Mouse (Mus musculus) layer of hippocampus, adult 9-11 months (tissue): ENCODE measurements at regions not wholly inside any gene's neighbourhood (a gene's known extent, or its start where the extent isn't known, plus 50 kb on each side); places are given as distances from the start of the nearest gene placed in this dataset.

Experiments used
- DNase-seq: peaks from one replicate; pipeline ENCODE4 v3.0.0; 2022

GRCm38 (mm10) chr9:17396056-17396455, 895.0 kb upstream of the Fat3 start:
- no peak for DNase-seq

DNA sequence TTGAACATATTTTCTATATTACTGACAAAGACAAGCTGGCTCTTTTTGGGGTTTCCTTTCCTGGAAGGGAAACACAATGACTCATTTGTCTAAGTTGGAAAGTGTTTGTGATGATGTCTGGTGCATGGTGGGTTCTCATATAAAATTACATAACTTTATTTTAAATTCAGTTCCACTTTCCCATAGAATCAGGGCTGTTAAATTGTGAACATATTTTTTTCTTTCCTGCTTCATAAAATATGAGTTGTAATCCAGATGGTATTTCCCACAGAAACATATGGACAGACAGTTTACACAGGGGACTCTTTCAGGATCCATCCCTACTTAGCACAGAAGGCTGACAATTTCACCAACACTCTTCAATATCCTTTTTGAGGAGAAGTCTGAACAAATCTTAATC, 892.0 kb upstream of the Fat3 start:
- peak; percentile 24 for DNase-seq
